Mouse (Mus musculus): ENCODE measurements around the gene Ssbp2. TPM values are rescaled to one million over a fixed set of nuclear protein-coding genes. Genes with fewer than 3 reads are reported as not detected.

The Ssbp2 gene
- polyA plus RNA-seq, 1 experiment, result 7.9 TPM

GRCm38 (mm10) chr13:91564047-91564446 lies 104.0 kb downstream of the Ssbp2 start:
- Histone ChIP-seq H3K4me3 (ENCODE audit: control insufficient read depth, low read depth, low read length) (no peak overlapping the region), H3K27ac (ENCODE audit: control insufficient read depth, insufficient read depth, low read depth, low read length) (no peak overlapping the region), H3K36me3 (ENCODE audit: control insufficient read depth, insufficient read depth, low read length) (no peaks in the 10 kb centered on the region), H3K27me3 (ENCODE audit: control insufficient read depth, insufficient read depth, low read length) (no peaks in the 10 kb centered on the region), H3K4me1 (ENCODE audit: control insufficient read depth, insufficient read depth, low read length) (no peaks in the 10 kb centered on the region)
- TF ChIP-seq CTCF (IDR thresholded peaks at IDR 0.05; ENCODE audit: control insufficient read depth, insufficient read depth, insufficient replicate concordance, low read depth, low read length) (no peak), POLR2A (IDR thresholded peaks at IDR 0.05; ENCODE audit: control insufficient read depth, low read depth, low read length) (no peak)

GRCm38 (mm10) chr13:91564755-91565154 lies 104.7 kb downstream of the Ssbp2 start:
- Histone ChIP-seq H3K36me3 (ENCODE audit: control insufficient read depth, insufficient read depth, low read length) (no peaks in the 10 kb centered on the region), H3K27ac (ENCODE audit: control insufficient read depth, insufficient read depth, low read depth, low read length) (no peak overlapping the region), H3K27me3 (ENCODE audit: control insufficient read depth, insufficient read depth, low read length) (no peaks in the 10 kb centered on the region), H3K4me3 (ENCODE audit: control insufficient read depth, low read depth, low read length) (no peak overlapping the region), H3K4me1 (ENCODE audit: control insufficient read depth, insufficient read depth, low read length) (no peaks in the 10 kb centered on the region)
- TF ChIP-seq CTCF (IDR thresholded peaks at IDR 0.05; ENCODE audit: control insufficient read depth, insufficient read depth, insufficient replicate concordance, low read depth, low read length), result no peak
- TF ChIP-seq POLR2A (IDR thresholded peaks at IDR 0.05; ENCODE audit: control insufficient read depth, low read depth, low read length), result no peak

- no peak for TF ChIP-seq CTCF (IDR thresholded peaks at IDR 0.05; ENCODE audit: control insufficient read depth, insufficient read depth, insufficient replicate concordance, low read depth, low read length)
- no peak for TF ChIP-seq POLR2A (IDR thresholded peaks at IDR 0.05; ENCODE audit: control insufficient read depth, low read depth, low read length)
- Histone ChIP-seq H3K36me3 (ENCODE audit: control insufficient read depth, insufficient read depth, low read length) (no peaks in the 10 kb centered on the region), H3K27ac (ENCODE audit: control insufficient read depth, insufficient read depth, low read depth, low read length) (no peak overlapping the region), H3K4me3 (ENCODE audit: control insufficient read depth, low read depth, low read length) (no peak overlapping the region), H3K27me3 (ENCODE audit: control insufficient read depth, insufficient read depth, low read length) (no peaks in the 10 kb centered on the region), H3K4me1 (ENCODE audit: control insufficient read depth, insufficient read depth, low read length) (no peaks in the 10 kb centered on the region)
These were observed 121.4 kb downstream of the Ssbp2 start for GRCm38 (mm10) chr13:91581504-91581903.

GRCm38 (mm10) chr13:91582212-91582611 lies 122.1 kb downstream of the Ssbp2 start:
- no peak overlapping the region for H3K4me3 ChIP-seq (ENCODE audit: control insufficient read depth, low read depth, low read length)
- H3K4me1 ChIP-seq (ENCODE audit: control insufficient read depth, insufficient read depth, low read length), result no peaks in the 10 kb centered on the region
- no peak for TF ChIP-seq POLR2A (IDR thresholded peaks at IDR 0.05; ENCODE audit: control insufficient read depth, low read depth, low read length)
- no peak for TF ChIP-seq CTCF (IDR thresholded peaks at IDR 0.05; ENCODE audit: control insufficient read depth, insufficient read depth, insufficient replicate concordance, low read depth, low read length)
- no peaks in the 10 kb centered on the region for H3K27me3 ChIP-seq (ENCODE audit: control insufficient read depth, insufficient read depth, low read length)
- no peaks in the 10 kb centered on the region for H3K36me3 ChIP-seq (ENCODE audit: control insufficient read depth, insufficient read depth, low read length)
- H3K27ac ChIP-seq (ENCODE audit: control insufficient read depth, insufficient read depth, low read depth, low read length), result no peak overlapping the region

DNA sequence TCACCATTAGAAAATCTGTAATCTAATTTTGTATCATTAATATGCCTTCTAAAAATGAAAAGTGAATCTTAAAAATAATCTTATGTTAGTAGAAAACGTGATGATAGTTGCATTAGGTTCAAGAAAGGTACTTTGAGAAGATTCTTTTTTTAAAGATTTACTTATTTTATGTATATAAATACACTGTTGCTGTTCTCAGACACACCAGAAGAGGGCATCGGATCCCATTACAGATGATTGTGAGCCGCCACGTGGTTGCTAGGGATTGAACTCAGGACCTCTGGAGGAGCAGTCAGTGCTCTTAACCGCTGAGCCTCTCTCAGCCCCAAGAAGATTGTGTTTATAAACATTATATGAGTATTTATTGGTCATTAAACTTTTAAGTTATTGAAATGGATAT lies 126.3 kb downstream of the Ssbp2 start:
- H3K4me1 ChIP-seq (ENCODE audit: control insufficient read depth, insufficient read depth, low read length), result no peaks in the 10 kb centered on the region
- no peak overlapping the region for H3K27ac ChIP-seq (ENCODE audit: control insufficient read depth, insufficient read depth, low read depth, low read length)
- no peak overlapping the region for H3K4me3 ChIP-seq (ENCODE audit: control insufficient read depth, low read depth, low read length)
- no peaks in the 10 kb centered on the region for H3K27me3 ChIP-seq (ENCODE audit: control insufficient read depth, insufficient read depth, low read length)
- H3K36me3 ChIP-seq (ENCODE audit: control insufficient read depth, insufficient read depth, low read length), result no peaks in the 10 kb centered on the region
- TF ChIP-seq CTCF (IDR thresholded peaks at IDR 0.05; ENCODE audit: control insufficient read depth, insufficient read depth, insufficient replicate concordance, low read depth, low read length) (no peak), POLR2A (IDR thresholded peaks at IDR 0.05; ENCODE audit: control insufficient read depth, low read depth, low read length) (no peak)

DNA sequence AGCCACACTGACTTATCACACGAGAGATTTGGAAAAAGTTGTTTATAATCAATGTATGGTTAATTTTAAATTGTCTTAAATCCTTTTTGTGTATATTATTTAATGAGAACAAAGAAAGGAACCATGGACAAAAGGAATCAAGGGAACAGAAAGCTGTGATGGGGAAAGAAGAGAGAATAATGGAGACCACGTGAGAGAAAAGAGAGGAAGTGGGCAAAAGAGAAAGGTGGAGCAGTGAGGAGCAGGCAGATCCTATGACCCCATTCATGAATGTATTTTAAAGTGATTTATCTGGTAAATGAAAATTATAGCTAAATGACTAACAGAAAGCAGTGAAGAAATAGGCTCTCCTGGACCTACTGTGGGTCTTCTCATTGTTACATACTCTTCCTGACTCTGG lies 128.4 kb downstream of the Ssbp2 start:
- Histone ChIP-seq H3K27ac (ENCODE audit: control insufficient read depth, insufficient read depth, low read depth, low read length) (no peak overlapping the region), H3K4me1 (ENCODE audit: control insufficient read depth, insufficient read depth, low read length) (no peaks in the 10 kb centered on the region), H3K4me3 (ENCODE audit: control insufficient read depth, low read depth, low read length) (no peak overlapping the region), H3K36me3 (ENCODE audit: control insufficient read depth, insufficient read depth, low read length) (no peaks in the 10 kb centered on the region), H3K27me3 (ENCODE audit: control insufficient read depth, insufficient read depth, low read length) (no peaks in the 10 kb centered on the region)
- TF ChIP-seq POLR2A (IDR thresholded peaks at IDR 0.05; ENCODE audit: control insufficient read depth, low read depth, low read length), result no peak
- TF ChIP-seq CTCF (IDR thresholded peaks at IDR 0.05; ENCODE audit: control insufficient read depth, insufficient read depth, insufficient replicate concordance, low read depth, low read length), result no peak

DNA sequence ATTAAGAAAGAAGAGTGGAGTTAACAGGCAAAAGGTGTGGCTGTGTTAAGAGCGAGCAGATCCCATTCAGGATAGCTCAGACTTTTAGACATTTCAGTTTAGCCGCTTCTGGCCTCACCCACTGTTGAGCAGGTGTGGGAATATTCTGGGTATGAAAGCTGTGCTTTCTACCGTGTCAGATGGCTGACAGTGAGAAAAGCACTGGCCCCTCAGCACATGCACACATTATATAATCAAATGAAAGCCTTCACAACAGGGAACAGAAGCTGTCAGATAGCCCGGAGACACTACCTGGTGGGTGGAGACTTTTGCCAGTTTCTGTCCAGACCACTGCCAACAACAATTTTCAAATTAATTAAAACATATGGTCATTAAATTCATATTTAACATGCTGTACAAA lies 131.8 kb downstream of the Ssbp2 start:
- H3K4me3 ChIP-seq (ENCODE audit: control insufficient read depth, low read depth, low read length), result no peak overlapping the region
- H3K27ac ChIP-seq (ENCODE audit: control insufficient read depth, insufficient read depth, low read depth, low read length), result no peak overlapping the region
- no peaks in the 10 kb centered on the region for H3K36me3 ChIP-seq (ENCODE audit: control insufficient read depth, insufficient read depth, low read length)
- TF ChIP-seq CTCF (IDR thresholded peaks at IDR 0.05; ENCODE audit: control insufficient read depth, insufficient read depth, insufficient replicate concordance, low read depth, low read length), result no peak
- no peak for TF ChIP-seq POLR2A (IDR thresholded peaks at IDR 0.05; ENCODE audit: control insufficient read depth, low read depth, low read length)
- no peaks in the 10 kb centered on the region for H3K4me1 ChIP-seq (ENCODE audit: control insufficient read depth, insufficient read depth, low read length)
- H3K27me3 ChIP-seq (ENCODE audit: control insufficient read depth, insufficient read depth, low read length), result no peaks in the 10 kb centered on the region

DNA sequence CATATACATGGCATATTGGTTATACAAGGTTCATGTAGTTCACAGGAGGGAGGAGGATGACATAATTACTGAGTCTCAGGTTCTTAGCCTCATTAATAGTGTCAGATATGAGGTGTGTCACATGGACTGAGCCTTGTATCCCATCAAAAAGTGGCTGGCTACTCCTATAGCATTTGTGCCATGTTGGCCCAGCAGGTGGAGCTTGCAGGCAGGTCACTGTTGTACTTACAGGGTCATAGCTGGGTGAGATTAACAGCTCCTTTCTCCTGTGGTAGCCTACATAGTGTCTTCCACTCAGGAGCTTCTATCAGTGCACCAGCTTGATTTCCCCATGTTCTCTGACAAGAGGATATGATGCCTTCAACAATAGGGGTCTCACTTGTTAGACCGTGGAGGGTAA lies 135.2 kb downstream of the Ssbp2 start:
- H3K4me3 ChIP-seq (ENCODE audit: control insufficient read depth, low read depth, low read length), result no peak overlapping the region
- H3K4me1 ChIP-seq (ENCODE audit: control insufficient read depth, insufficient read depth, low read length), result no peaks in the 10 kb centered on the region
- H3K36me3 ChIP-seq (ENCODE audit: control insufficient read depth, insufficient read depth, low read length), result no peaks in the 10 kb centered on the region
- TF ChIP-seq CTCF (IDR thresholded peaks at IDR 0.05; ENCODE audit: control insufficient read depth, insufficient read depth, insufficient replicate concordance, low read depth, low read length), result no peak
- TF ChIP-seq POLR2A (IDR thresholded peaks at IDR 0.05; ENCODE audit: control insufficient read depth, low read depth, low read length), result no peak
- no peaks in the 10 kb centered on the region for H3K27me3 ChIP-seq (ENCODE audit: control insufficient read depth, insufficient read depth, low read length)
- H3K27ac ChIP-seq (ENCODE audit: control insufficient read depth, insufficient read depth, low read depth, low read length), result no peak overlapping the region

All from testis, adult 2 months (tissue).